Mouse (Mus musculus) neural tube, embryonic 15.5 days (tissue): ENCODE measurements at regions not wholly inside any gene's neighbourhood (a gene's known extent, or its start where the extent isn't known, plus 50 kb on each side); places are given as distances from the start of the nearest gene placed in this dataset.

Experiments used
- ATAC-seq: fragments of 200-750 bp; cut with Nextera tagmentation; 2 replicates; pipeline ENCODE4 v1.8.0; 2017; ENCODE audit warnings: mild to moderate bottlenecking, moderate TSS enrichment, moderate library complexity; ENCODE audit not compliant: low FRiP score
- H3K27ac ChIP-seq: fragments of 300-500 bp; sonication (generic); replicated peaks from 2 replicates; pipeline ENCODE4 v1.5.1; 2015; ENCODE audit warnings: mild to moderate bottlenecking, inconsistent platforms
- H3K27me3 ChIP-seq: fragments of 300-500 bp; sonication (generic); replicated peaks from 2 replicates; pipeline ENCODE4 v1.6.1; 2015; ENCODE audit warnings: inconsistent platforms
- H3K36me3 ChIP-seq: fragments of 300-500 bp; sonication (generic); 2 replicates; pipeline ENCODE4 v1.6.1; 2015; ENCODE audit warnings: inconsistent platforms
- H3K4me1 ChIP-seq: fragments of 300-500 bp; sonication (generic); 2 replicates; pipeline ENCODE4 v1.6.1; 2015; ENCODE audit warnings: inconsistent platforms
- H3K4me2 ChIP-seq: fragments of 300-500 bp; sonication (generic); 2 replicates; pipeline ENCODE4 v1.6.1; 2015; ENCODE audit warnings: inconsistent platforms, mild to moderate bottlenecking, moderate library complexity
- H3K4me3 ChIP-seq: fragments of 300-500 bp; sonication (generic); replicated peaks from 2 replicates; pipeline ENCODE4 v1.5.1; 2015; ENCODE audit warnings: mild to moderate bottlenecking, inconsistent platforms
- H3K9ac ChIP-seq: fragments of 300-500 bp; sonication (generic); replicated peaks from 2 replicates; pipeline ENCODE4 v1.6.1; 2015; ENCODE audit warnings: mild to moderate bottlenecking, inconsistent platforms
- H3K9me3 ChIP-seq: fragments of 300-500 bp; sonication (generic); replicated peaks from 2 replicates; pipeline ENCODE4 v1.6.1; 2016; ENCODE audit warnings: inconsistent platforms
- WGBS: fragments of 180-500 bp; shearing (Covaris S2); methylation state at CpG from one replicate; pipeline ENCODE4 v1.1.7; 2015; ENCODE audit warnings: mixed read lengths; 5-methylcytosine and 5-hydroxymethylcytosine counted together

- H3K27ac ChIP-seq: no peak overlapping the region
- no peak overlapping the region for H3K4me3 ChIP-seq
- ATAC-seq: no peak
- H3K9me3 ChIP-seq: no peaks in the 10 kb centered on the region
- H3K4me1 ChIP-seq: peaks cover 8% of the 10 kb centered on the region; the same call in 1 of the 2 replicates
- no peak overlapping the region for H3K9ac ChIP-seq
- no peaks in the 10 kb centered on the region for H3K36me3 ChIP-seq
- WGBS: 80% methylated on average over 2 of the region's 2 CpGs
- no peaks in the 10 kb centered on the region for H3K27me3 ChIP-seq
- H3K4me2 ChIP-seq: no peak overlapping the region
Measured at GRCm38 (mm10) chr4:95155178-95155577, 103.2 kb upstream of the Jun start.

- Histone ChIP-seq H3K4me2 (no peak overlapping the region), H3K27ac (no peak overlapping the region), H3K4me1 (peaks cover 8% of the 10 kb centered on the region; the same call in 1 of the 2 replicates), H3K9me3 (no peaks in the 10 kb centered on the region), H3K36me3 (no peaks in the 10 kb centered on the region), H3K27me3 (no peaks in the 10 kb centered on the region), H3K9ac (no peak overlapping the region), H3K4me3 (no peak overlapping the region)
- 87% methylated on average over 5 of the region's 5 CpGs for WGBS
- no peak for ATAC-seq
Measured at GRCm38 (mm10) chr4:95155796-95156195, 103.8 kb upstream of the Jun start.

GRCm38 (mm10) chr4:95156451-95157271 lies 104.6 kb upstream of the Jun start:
- H3K9ac ChIP-seq: no peak overlapping the region

GRCm38 (mm10) chr4:95157653-95158430 lies 105.8 kb upstream of the Jun start:
- Histone ChIP-seq H3K36me3 (no peaks in the 10 kb centered on the region), H3K4me2 (no peak overlapping the region), H3K4me3 (no peak overlapping the region), H3K27me3 (no peaks in the 10 kb centered on the region), H3K9me3 (no peaks in the 10 kb centered on the region), H3K27ac (no peak overlapping the region), H3K4me1 (peaks cover 11% of the 10 kb centered on the region; the same call in 1 of the 2 replicates), H3K9ac (no peak overlapping the region)
- WGBS: 88% methylated on average over 7 of the region's 7 CpGs
- no peak for ATAC-seq

More at GRCm38 (mm10) chr4:95156451-95157271, 104.6 kb upstream of the Jun start:
- H3K9me3 ChIP-seq: no peaks in the 10 kb centered on the region
- H3K27ac ChIP-seq: no peak overlapping the region
- no peaks in the 10 kb centered on the region for H3K36me3 ChIP-seq
- H3K4me1 ChIP-seq: peaks cover 10% of the 10 kb centered on the region; the same call in 1 of the 2 replicates
- no peak overlapping the region for H3K4me2 ChIP-seq
- ATAC-seq: no peak
- H3K27me3 ChIP-seq: no peaks in the 10 kb centered on the region
- no peak overlapping the region for H3K4me3 ChIP-seq
- 63% methylated on average over 5 of the region's 5 CpGs for WGBS

- no peak overlapping the region for H3K9ac ChIP-seq
- no peaks in the 10 kb centered on the region for H3K36me3 ChIP-seq
- H3K4me3 ChIP-seq: no peak overlapping the region
- 85% methylated on average over 6 of the region's 6 CpGs for WGBS
- no peaks in the 10 kb centered on the region for H3K9me3 ChIP-seq
- no peak overlapping the region for H3K4me2 ChIP-seq
- H3K4me1 ChIP-seq: peaks cover 7% of the 10 kb centered on the region; the same call in 1 of the 2 replicates
- H3K27me3 ChIP-seq: no peaks in the 10 kb centered on the region
- no peak for ATAC-seq
- no peak overlapping the region for H3K27ac ChIP-seq
Measured at GRCm38 (mm10) chr4:95158632-95159424, 106.8 kb upstream of the Jun start.

GRCm38 (mm10) chr4:95159821-95160220 lies 107.8 kb upstream of the Jun start:
- Histone ChIP-seq H3K9ac (no peak overlapping the region), H3K4me1 (peaks cover 3% of the 10 kb centered on the region; the same call in 1 of the 2 replicates), H3K27ac (no peak overlapping the region), H3K27me3 (no peaks in the 10 kb centered on the region), H3K9me3 (no peaks in the 10 kb centered on the region), H3K4me3 (no peak overlapping the region), H3K36me3 (no peaks in the 10 kb centered on the region), H3K4me2 (no peak overlapping the region)
- no peak for ATAC-seq
- 90% methylated on average over 4 of the region's 4 CpGs for WGBS

- Histone ChIP-seq H3K27me3 (no peaks in the 10 kb centered on the region), H3K9me3 (no peaks in the 10 kb centered on the region), H3K4me2 (peak overlapping the region; percentile 87), H3K9ac (no peak overlapping the region), H3K4me3 (peak overlapping the region; percentile 57; the same call in 1 of the 2 replicates), H3K36me3 (no peaks in the 10 kb centered on the region), H3K27ac (0 out of 2 replicates have a peak overlapping the region, but pooled peaks have one; percentile 87), H3K4me1 (peaks cover 3% of the 10 kb centered on the region; the same call in 1 of the 2 replicates)
- no peak for ATAC-seq
- 82% methylated on average over 3 of the region's 3 CpGs for WGBS
Measured at GRCm38 (mm10) chr4:95160465-95160864, 108.4 kb upstream of the Jun start.

GRCm38 (mm10) chr4:95160912-95161669 lies 109.1 kb upstream of the Jun start:
- peak overlapping the region; percentile 57 for H3K4me3 ChIP-seq
- H3K9ac ChIP-seq: peak overlapping the region; percentile 61
- H3K9me3 ChIP-seq: no peaks in the 10 kb centered on the region
- H3K27ac ChIP-seq: peak overlapping the region; percentile 87
- peak; percentile 95 for ATAC-seq
- H3K36me3 ChIP-seq: no peaks in the 10 kb centered on the region
- WGBS: 1% methylated on average over 51 of the region's 53 CpGs
- H3K27me3 ChIP-seq: no peaks in the 10 kb centered on the region
- H3K4me2 ChIP-seq: peak overlapping the region; percentile 87
- peaks cover 3% of the 10 kb centered on the region; the same call in 1 of the 2 replicates for H3K4me1 ChIP-seq

GRCm38 (mm10) chr4:95161670-95162020 lies 109.6 kb upstream of the Jun start:
- Histone ChIP-seq H3K4me1 (peaks cover 3% of the 10 kb centered on the region; the same call in 1 of the 2 replicates), H3K27me3 (no peaks in the 10 kb centered on the region), H3K36me3 (no peaks in the 10 kb centered on the region), H3K9me3 (no peaks in the 10 kb centered on the region), H3K4me2 (peak overlapping the region; percentile 87), H3K27ac (peak overlapping the region; percentile 87), H3K4me3 (peak overlapping the region; percentile 57), H3K9ac (peak overlapping the region; percentile 61)
- no peak for ATAC-seq
- WGBS: 15% methylated on average over 7 of the region's 7 CpGs

- no peak overlapping the region for H3K27ac ChIP-seq
- H3K4me1 ChIP-seq: peaks cover 3% of the 10 kb centered on the region; the same call in 1 of the 2 replicates
- no peak for ATAC-seq
- H3K9ac ChIP-seq: no peak overlapping the region
- H3K9me3 ChIP-seq: no peaks in the 10 kb centered on the region
- 77% methylated on average over 9 of the region's 9 CpGs for WGBS
- no peak overlapping the region for H3K4me3 ChIP-seq
- H3K27me3 ChIP-seq: no peaks in the 10 kb centered on the region
- no peaks in the 10 kb centered on the region for H3K36me3 ChIP-seq
- no peak overlapping the region for H3K4me2 ChIP-seq
Measured at GRCm38 (mm10) chr4:95162386-95163090, 110.5 kb upstream of the Jun start.
